Mouse (Mus musculus) A20 (cell line): ENCODE data around the gene Thsd7b.

Source experiments
- DNase-seq: peaks from one replicate; pipeline ENCODE4 v3.0.0-alpha.2; 2011; ENCODE audit warnings: low read depth, low spot score

Thsd7b gene

DNA sequence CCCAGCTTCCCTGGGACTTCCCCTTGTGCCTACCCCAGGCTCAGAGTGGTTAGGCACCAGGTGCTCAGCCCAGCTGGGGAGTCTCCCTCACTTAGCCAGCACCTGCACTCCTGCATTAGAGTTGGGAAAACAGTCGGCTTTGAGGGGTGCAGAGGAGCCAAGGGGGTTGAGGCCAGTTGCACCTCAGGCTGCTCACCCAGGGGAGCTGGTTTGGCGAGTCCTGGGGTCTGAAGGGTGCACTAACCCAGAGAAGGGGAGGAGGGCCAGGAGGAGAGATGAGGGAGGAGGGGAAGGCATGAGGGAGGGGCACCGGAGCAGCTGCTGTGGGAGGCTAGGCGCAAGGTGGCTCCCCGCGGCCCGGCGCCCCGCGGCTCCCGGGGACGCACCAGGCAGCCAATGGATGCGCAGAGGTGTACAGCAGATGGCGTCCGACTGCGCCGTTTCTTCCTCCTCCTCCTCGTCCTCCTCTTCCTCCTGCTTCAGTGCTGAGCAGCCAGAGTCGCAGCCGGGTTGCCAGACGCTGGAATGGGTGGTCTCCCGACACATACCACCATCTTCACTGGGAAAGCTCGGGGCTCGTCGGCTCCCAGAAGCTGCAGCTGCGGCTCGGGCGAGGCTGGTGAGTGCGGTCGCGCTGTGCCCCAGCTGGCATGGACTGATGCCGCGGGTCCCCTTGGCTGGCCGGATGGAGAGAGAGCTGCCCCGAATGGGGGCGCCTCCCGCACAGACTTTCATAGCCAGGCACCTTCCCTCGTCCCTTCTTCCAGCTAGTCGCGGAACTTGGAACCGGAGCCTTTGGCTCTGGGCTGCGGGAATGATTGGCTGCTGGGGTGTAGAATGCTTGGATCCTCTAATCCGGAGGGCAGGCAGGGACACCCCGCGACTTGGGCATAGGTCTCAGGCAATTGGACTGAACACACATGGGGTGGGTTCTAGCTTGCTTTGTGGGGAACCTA is at the start of gene Thsd7b:
Gene Thsd7b, plus strand, starts transcription at position 321 of the 956 bp plus-strand sequence.
- no peak for DNase-seq

DNA sequence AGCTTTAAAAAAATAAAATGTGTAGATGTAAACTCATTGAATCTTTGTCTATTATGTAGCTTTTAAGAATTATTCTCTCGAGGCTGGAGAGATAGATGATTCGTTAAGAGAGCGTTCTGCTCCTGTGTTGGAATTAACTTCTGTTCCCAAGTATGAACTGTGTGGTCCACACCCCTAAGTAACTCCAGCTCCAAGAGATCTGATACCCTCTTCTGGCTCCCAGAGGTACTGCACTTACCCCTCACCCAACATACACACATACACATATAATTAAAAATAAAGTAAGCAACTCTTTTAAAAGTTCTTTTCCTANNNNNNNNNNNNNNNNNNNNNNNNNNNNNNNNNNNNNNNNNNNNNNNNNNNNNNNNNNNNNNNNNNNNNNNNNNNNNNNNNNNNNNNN is 28.8 kb upstream of the Thsd7b start:
- peak; percentile 6 for DNase-seq

DNA sequence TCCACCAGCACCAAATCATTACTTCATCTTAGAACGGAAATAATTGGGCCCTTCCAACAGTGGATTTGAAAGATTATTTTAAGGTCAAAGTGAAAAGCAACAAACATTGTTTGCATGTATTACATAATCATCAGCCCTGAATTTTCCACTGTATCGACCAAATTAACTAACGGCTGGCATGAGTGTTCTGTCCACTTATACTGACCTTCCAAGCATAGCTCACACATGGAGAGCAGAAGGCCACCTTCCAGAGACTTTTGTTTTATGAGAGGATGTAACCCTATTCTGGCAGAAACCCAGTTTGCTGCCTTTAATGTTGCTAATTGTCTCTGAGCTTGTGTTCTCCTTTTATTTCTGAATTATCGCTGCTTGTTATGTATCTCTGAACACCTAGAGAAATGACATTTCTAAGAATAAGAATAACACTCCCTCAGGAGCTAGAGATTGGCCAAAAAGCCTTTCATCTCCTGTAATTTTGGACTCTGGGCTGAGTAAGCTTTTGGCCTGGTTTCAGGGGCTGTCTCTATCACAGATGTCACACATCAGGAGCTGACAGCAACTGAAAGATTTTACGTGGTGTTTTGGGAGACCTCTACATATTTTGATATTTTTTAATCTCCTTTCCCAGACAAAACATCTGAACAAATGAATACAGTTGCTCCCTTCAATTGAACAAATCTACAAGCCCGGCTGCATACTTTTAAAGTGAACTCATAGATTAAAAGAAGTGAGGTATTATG is 22.2 kb upstream of the Thsd7b start:
- no peak for DNase-seq

- no peak for DNase-seq
These were observed 6.4 kb upstream of the Thsd7b start for GRCm38 (mm10) chr1:129266684-129267083.

- DNase-seq: no peak
These were observed 31.1 kb downstream of the Thsd7b start for GRCm38 (mm10) chr1:129304173-129304572.

GRCm38 (mm10) chr1:129324388-129324787 is 51.3 kb downstream of the Thsd7b start:
- peak; percentile 1 for DNase-seq

- DNase-seq: peak; percentile 7
These were observed 51.7 kb downstream of the Thsd7b start for GRCm38 (mm10) chr1:129324798-129325197.

- no peak for DNase-seq
These were observed 83.5 kb downstream of the Thsd7b start for GRCm38 (mm10) chr1:129356631-129357030.

- no peak for DNase-seq
These were observed 84.3 kb downstream of the Thsd7b start for GRCm38 (mm10) chr1:129357378-129357777.

GRCm38 (mm10) chr1:129363368-129363767 is 90.3 kb downstream of the Thsd7b start:
- no peak for DNase-seq

GRCm38 (mm10) chr1:129364828-129365227 is 91.7 kb downstream of the Thsd7b start:
- DNase-seq: no peak

DNA sequence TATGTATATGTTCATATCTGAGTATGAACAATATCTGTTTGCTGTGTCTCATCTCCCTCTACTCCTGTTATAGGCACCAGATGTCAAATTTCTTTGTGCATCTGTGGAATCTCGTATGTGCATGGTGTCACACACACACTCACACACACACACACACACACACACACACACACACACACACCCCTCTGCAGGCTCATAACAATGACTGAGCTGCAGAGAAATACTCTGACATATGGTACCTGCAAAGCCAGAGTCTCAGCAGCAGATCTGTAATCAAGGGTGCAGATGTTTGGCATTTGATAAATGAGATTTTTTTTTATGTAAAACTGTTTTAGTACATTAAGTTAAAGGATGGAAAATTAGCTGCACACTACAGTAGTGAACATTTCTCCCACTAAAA is 92.5 kb downstream of the Thsd7b start:
- DNase-seq: no peak

DNA sequence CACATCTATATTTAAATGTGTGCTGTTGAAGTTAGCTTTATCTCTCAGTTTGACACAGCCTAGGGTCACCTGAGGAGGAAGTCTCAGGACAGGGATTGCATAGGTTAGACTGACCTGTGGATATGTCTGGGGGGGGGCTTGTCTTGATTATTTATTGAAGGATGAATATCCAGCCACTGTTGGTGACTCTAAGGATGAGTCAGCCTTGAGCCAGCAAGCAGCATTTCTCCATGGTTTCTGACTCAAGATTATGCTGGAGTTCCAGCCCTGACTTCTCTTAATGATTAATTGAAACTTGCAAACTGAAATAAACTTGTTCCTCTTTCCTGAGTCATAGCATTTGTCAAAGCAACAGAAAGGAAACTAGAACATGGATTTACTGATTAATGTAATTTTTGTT is 113.4 kb downstream of the Thsd7b start:
- no peak for DNase-seq

GRCm38 (mm10) chr1:129411584-129411983 is 138.5 kb downstream of the Thsd7b start:
- DNase-seq: no peak

DNA sequence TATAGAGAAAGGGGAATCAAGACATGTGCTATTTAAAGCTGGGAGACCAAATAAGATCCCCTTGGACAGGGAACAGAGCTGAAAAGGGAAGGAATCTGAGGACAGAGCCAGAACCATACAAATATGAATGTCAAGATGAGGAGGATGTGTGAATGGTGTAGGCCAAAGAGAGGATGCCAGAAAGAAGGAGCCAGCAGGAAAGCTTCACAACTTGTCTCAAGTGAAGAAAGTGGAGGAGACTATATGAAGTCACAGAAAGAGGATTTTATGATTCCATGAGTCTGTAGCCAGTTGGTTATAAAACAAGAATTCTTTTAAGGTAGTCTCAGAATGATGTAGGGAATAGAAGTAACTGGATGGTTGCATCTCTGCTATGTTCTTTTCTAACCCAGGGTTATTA is 148.5 kb downstream of the Thsd7b start:
- DNase-seq: no peak

- no peak for DNase-seq
These were observed 191.3 kb downstream of the Thsd7b start for GRCm38 (mm10) chr1:129464414-129464813.

GRCm38 (mm10) chr1:129473504-129473903 is 200.4 kb downstream of the Thsd7b start:
- no peak for DNase-seq

- no peak for DNase-seq
These were observed 211.3 kb downstream of the Thsd7b start for GRCm38 (mm10) chr1:129484266-129485031.

- no peak for DNase-seq
These were observed 218.0 kb downstream of the Thsd7b start for GRCm38 (mm10) chr1:129491136-129491535.

GRCm38 (mm10) chr1:129493929-129494328 is 220.8 kb downstream of the Thsd7b start:
- DNase-seq: no peak

DNA sequence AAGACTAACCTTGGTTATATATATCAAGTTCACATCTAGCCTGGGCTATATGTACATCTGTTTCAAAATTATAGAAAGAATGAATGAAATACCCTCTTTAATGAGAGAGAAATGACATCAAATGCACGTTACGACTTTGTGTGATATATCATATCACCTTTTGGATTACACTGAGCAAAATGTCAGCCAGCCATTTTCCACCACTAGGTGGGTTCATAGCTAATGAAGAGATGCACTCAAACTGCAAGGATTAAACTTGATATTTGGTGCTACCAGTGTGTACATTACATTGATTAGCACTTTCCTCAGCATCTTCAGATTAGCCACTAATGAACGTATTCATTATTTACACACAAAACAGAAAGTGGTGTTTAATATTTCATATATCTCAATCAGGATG is 228.6 kb downstream of the Thsd7b start:
- DNase-seq: no peak

DNA sequence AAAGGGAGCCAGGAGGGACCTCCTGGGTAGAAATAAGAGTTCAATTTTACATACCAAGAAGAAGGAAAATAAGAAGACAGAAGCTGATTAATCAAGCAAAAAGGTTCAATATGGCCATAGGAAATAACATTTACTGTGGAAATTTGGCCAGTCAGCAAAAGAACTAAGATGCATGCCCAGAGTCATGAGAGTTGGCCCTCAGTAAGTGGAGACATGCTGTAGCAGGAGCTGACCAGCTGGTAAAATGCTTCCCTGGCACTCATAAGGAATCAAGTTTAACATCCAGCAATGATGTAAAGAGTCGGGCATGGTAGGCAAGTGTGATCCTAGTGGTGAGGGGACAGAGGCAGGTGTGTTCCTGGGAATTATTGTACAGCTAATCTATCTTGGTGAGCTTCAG is 243.3 kb downstream of the Thsd7b start:
- DNase-seq: no peak
